Mouse (Mus musculus) lung, embryonic 16.5 days (tissue): ENCODE measurements around the gene Thg1l. TPM values are rescaled to one million over a fixed set of nuclear protein-coding genes. Genes with fewer than 3 reads are reported as not detected.

ENCODE experiments used
- polyA plus RNA-seq: library from polyadenylated mRNA; unstranded; fragments of >200 nt; fragmentation: Nextera tagmentation; extraction: Ambion mirVana; gene quantifications from 2 replicates; pipeline ENCODE4 v1.2.1, GENCODE M21; 2015

Thg1l gene
- polyA plus RNA-seq, 1 experiment from 2014 or later, result 12.5 TPM

Other genes with a start within 250 kb of the Thg1l start
- 69.3 and 74.1 TPM in 2 replicates for gene Clint1, start 103.4 kb downstream of the Thg1l start, polyA plus RNA-seq
- gene Lsm11, start 10.6 kb downstream of the Thg1l start, polyA plus RNA-seq, result 4.3 and 4.5 TPM in 2 replicates
- gene Sox30, start 24.8 kb upstream of the Thg1l start, polyA plus RNA-seq, result 0.05 and 0.11 TPM in 2 replicates
- 5.4 and 6.8 TPM in 2 replicates for gene Gm12166, start 96.8 kb upstream of the Thg1l start, polyA plus RNA-seq
- gene Adam19, start 100.5 kb upstream of the Thg1l start, polyA plus RNA-seq, result 20.7 and 22.2 TPM in 2 replicates
- 1.0 and 1.4 TPM in 2 replicates for gene Nipal4, start 211.0 kb upstream of the Thg1l start, polyA plus RNA-seq